Mouse (Mus musculus) liver, adult (tissue): ENCODE measurements around the gene Dgkd.

Experiments
- GATA4 ChIP-seq: IDR thresholded peaks from 2 replicates; pipeline ENCODE4 v1.6.1; 2014; ENCODE audit warnings: mild to moderate bottlenecking, low read length; ENCODE audit not compliant: insufficient replicate concordance

The Dgkd gene

GRCm38 (mm10) chr1:87852892-87853600 lies at the start of gene Dgkd:
Gene Dgkd, plus strand, starts transcription at chr1:87853287.
- no peak for TF ChIP-seq GATA4

DNA sequence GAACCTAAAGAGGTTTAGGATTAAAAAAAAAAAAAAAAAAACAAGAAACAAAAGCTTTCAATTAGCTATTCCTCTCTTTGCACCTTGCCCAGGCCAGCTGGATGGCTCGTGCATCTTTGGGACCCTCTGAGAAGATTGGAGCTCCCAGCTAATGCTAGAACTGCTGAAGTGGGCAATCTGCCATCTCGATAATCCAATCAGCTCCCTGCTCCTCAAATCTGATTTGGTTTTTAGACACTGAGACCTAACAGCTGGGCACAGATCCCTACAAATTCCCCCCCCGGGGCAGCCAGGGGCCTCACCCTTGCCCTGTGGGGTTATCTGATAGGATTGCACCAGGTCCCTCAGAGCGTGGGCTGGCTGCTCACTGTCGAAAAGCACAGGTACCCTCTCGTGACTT lies 49.5 kb upstream of the Dgkd start, which contains the start of gene Sag:
Gene Sag, plus strand, starts transcription at position 105 of the 400 bp plus-strand sequence.
- TF ChIP-seq GATA4 = no peak

DNA sequence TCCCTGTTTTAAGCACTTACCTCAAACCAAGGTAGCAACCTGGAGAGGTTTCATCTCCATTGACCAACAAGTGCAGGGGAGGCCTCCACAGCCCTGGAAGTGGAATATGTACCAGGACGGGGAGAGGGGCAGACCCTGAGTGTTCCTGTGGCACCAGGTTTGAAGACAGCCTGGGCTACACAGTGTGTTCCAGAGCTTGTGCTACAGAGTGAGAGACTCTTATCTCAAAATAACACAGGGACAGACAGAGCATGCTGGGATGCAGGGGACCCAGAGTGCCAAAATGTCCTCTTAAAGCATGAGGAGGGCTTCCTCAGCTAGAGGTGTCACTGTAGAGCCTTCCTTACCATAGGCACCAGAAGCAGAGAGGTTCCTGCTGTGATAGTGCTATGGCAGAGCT lies 45.3 kb upstream of the Dgkd start:
- no peak for TF ChIP-seq GATA4

GRCm38 (mm10) chr1:87811391-87811790 lies 41.7 kb upstream of the Dgkd start:
- no peak for TF ChIP-seq GATA4

- TF ChIP-seq GATA4 = no peak
Observed at GRCm38 (mm10) chr1:87812061-87812460, 41.0 kb upstream of the Dgkd start.

- TF ChIP-seq GATA4 = no peak
Observed at GRCm38 (mm10) chr1:87813155-87813554, 39.9 kb upstream of the Dgkd start.

DNA sequence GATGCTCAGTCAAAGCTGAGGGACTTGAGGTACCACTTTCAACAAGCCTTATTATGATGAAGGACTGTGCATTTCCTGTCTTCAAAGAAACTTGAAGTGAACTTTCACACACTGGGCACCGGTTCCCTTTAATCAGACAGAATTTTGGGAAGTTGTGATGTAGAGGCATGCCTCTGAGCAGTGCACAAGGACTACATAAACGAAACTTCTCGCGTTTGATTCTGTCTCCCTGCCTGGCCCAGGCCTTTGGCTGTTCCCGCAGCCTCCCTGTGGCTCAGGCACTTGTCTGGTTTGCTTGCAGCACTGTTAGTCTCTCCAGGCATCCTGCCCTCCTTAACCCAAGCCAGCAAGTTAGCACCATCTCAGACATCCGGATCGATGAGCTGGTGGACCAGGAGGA lies 39.4 kb upstream of the Dgkd start:
- no peak for TF ChIP-seq GATA4

- TF ChIP-seq GATA4 = no peak
Observed at GRCm38 (mm10) chr1:87824420-87824995, 28.6 kb upstream of the Dgkd start.

- no peak for TF ChIP-seq GATA4
Observed at GRCm38 (mm10) chr1:87825281-87825680, 27.8 kb upstream of the Dgkd start.

DNA sequence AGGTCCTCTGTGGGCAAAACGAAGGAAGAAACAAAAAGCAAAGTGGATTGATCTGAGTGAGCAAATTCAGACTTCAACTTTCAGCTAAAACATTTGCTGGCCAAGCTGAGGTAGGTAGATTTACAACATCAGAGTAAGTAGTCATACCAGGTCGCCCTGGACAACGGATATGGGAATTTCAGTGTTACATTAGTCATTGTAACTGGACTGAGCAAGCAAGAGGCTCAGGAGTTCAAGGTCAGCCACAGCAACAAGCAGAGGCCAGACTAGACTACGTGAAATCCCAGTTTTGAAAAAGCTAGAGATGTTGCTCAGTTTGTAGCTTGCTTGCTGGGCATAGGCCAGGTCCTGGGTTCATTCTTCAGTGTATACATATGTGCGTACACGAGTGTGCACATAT lies 27.1 kb upstream of the Dgkd start:
- TF ChIP-seq GATA4 = no peak

- TF ChIP-seq GATA4 = peak; percentile 51; the same call in 1 of the 2 replicates
Observed at GRCm38 (mm10) chr1:87826474-87826873, 26.6 kb upstream of the Dgkd start.

DNA sequence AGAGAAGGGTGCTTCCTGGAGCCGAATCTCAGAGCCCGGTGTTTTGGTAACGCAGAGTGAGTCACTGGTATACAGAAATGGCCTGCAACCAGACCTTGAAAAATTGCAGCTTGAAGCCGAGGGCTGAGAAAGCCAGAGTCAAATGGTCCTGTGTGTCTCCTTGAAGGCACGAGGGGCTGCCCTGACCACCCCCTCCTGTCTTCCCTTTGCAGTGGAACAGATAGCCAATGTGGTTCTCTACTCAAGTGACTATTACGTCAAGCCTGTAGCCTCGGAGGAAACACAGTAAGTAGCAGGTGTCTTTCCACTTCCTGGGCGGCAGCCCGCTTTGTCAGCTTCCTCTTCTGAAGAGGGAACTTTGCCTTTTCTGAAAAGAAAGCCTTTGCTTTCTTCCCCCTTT lies 24.9 kb upstream of the Dgkd start:
- TF ChIP-seq GATA4 = no peak

- TF ChIP-seq GATA4 = no peak
Observed at GRCm38 (mm10) chr1:87828926-87829580, 24.0 kb upstream of the Dgkd start.

- TF ChIP-seq GATA4 = no peak
Observed at GRCm38 (mm10) chr1:87829621-87830211, 23.4 kb upstream of the Dgkd start.

GRCm38 (mm10) chr1:87836453-87836852 lies 16.6 kb upstream of the Dgkd start:
- no peak for TF ChIP-seq GATA4

GRCm38 (mm10) chr1:87837018-87837417 lies 16.1 kb upstream of the Dgkd start:
- TF ChIP-seq GATA4 = no peak
